Mouse (Mus musculus): ENCODE measurements at regions not wholly inside any gene's neighbourhood (a gene's known extent, or its start where the extent isn't known, plus 50 kb on each side); places are given as distances from the start of the nearest gene placed in this dataset.

GRCm38 (mm10) chr10:118751110-118751509 lies 118.9 kb downstream of the Dyrk2 start:
- no peak overlapping the region for H3K27ac ChIP-seq (ENCODE audit: insufficient read depth, low read depth)
- H3K27me3 ChIP-seq (replicated peaks): no peaks in the 10 kb centered on the region
- in situ Hi-C loops (cut with MboI; ENCODE audit: low pct_ligation_motif_present, low pct_unique_long_range_greater_than_20kb, low sequenced_read_pairs): no loop called here
- H3K4me1 ChIP-seq (ENCODE audit: control insufficient read depth in 1 of 2, insufficient read depth in 2 of 2): no peaks in the 10 kb centered on the region
- H3K4me3 ChIP-seq (replicated peaks in 1 of 3; ENCODE audit: low read depth in 2 of 3, low read length in 2 of 3, poor library complexity in 1 of 3): no peak overlapping the region
- H3K9me3 ChIP-seq (replicated peaks; ENCODE audit: low read length): no peaks in the 10 kb centered on the region
- dilution Hi-C loops (cut with MboI; ENCODE audit: extremely low pct_ligation_motif_present, extremely low pct_unique_long_range_greater_than_20kb, low sequenced_read_pairs): no loop called here
- H3K4me2 ChIP-seq (ENCODE audit: insufficient read depth, low read depth, poor library complexity, severe bottlenecking): no peak overlapping the region
- no peak for DNase-seq (ENCODE audit: extremely low read depth)
- TF ChIP-seq ZC3H11A (IDR thresholded peaks at IDR 0.05; ENCODE audit: low read depth, low read length) (no peak), GABPA (IDR thresholded peaks at IDR 0.05; ENCODE audit: insufficient replicate concordance, low read depth, low read length) (no peak), TCF12 (IDR thresholded peaks at IDR 0.05; ENCODE audit: low read depth, low read length) (no peak), TBP (conservative IDR thresholded peaks at IDR 0.05; ENCODE audit: low read depth, low read length) (no peak), USF2 (conservative IDR thresholded peaks at IDR 0.05; ENCODE audit: low read depth, low read length) (no peak), ELF1 (IDR thresholded peaks at IDR 0.05; ENCODE audit: low read depth, low read length) (no peak), HCFC1 (IDR thresholded peaks at IDR 0.05; ENCODE audit: low read depth, low read length) (no peak), CTCF (conservative IDR thresholded peaks at IDR 0.05 in 1 of 2, IDR thresholded peaks at IDR 0.05 in 1 of 2; ENCODE audit: low read depth in 2 of 2, low read length in 2 of 2) (no peak), EP300 (IDR thresholded peaks at IDR 0.05; ENCODE audit: low read length) (no peak), E2F4 (IDR thresholded peaks at IDR 0.05; ENCODE audit: insufficient replicate concordance, low read depth, low read length) (no peak)
- no peaks in the 10 kb centered on the region for H3K79me2 ChIP-seq (replicated peaks; ENCODE audit: control insufficient read depth, extremely low read depth, insufficient read depth, poor library complexity, severe bottlenecking)
- H3K9ac ChIP-seq (ENCODE audit: insufficient read depth, low read depth): no peak overlapping the region
- no peaks in the 10 kb centered on the region for H3K36me3 ChIP-seq (replicated peaks in 1 of 2; ENCODE audit: control insufficient read depth in 1 of 2, insufficient read depth in 1 of 2, low read length in 1 of 2)

- dilution Hi-C loops (cut with MboI; ENCODE audit: extremely low pct_ligation_motif_present, extremely low pct_unique_long_range_greater_than_20kb, low sequenced_read_pairs): no loop called here
- H3K79me2 ChIP-seq (replicated peaks; ENCODE audit: control insufficient read depth, extremely low read depth, insufficient read depth, poor library complexity, severe bottlenecking): no peaks in the 10 kb centered on the region
- no peak overlapping the region for H3K4me3 ChIP-seq (replicated peaks in 1 of 3; ENCODE audit: low read depth in 2 of 3, low read length in 2 of 3, poor library complexity in 1 of 3)
- no peak overlapping the region for H3K4me2 ChIP-seq (ENCODE audit: insufficient read depth, low read depth, poor library complexity, severe bottlenecking)
- no peaks in the 10 kb centered on the region for H3K4me1 ChIP-seq (ENCODE audit: control insufficient read depth in 1 of 2, insufficient read depth in 2 of 2)
- no peak overlapping the region for H3K27ac ChIP-seq (ENCODE audit: insufficient read depth, low read depth)
- no peaks in the 10 kb centered on the region for H3K36me3 ChIP-seq (replicated peaks in 1 of 2; ENCODE audit: control insufficient read depth in 1 of 2, insufficient read depth in 1 of 2, low read length in 1 of 2)
- no peaks in the 10 kb centered on the region for H3K9me3 ChIP-seq (replicated peaks; ENCODE audit: low read length)
- no peak for DNase-seq (ENCODE audit: extremely low read depth)
- in situ Hi-C loops (cut with MboI; ENCODE audit: low pct_ligation_motif_present, low pct_unique_long_range_greater_than_20kb, low sequenced_read_pairs): no loop called here
- no peak for TF ChIP-seq E2F4 (IDR thresholded peaks at IDR 0.05; ENCODE audit: insufficient replicate concordance, low read depth, low read length)
- no peak for TF ChIP-seq IRF4 (IDR thresholded peaks at IDR 0.05; ENCODE audit: low read depth, low read length)
- no peak overlapping the region for H3K9ac ChIP-seq (ENCODE audit: insufficient read depth, low read depth)
- H3K27me3 ChIP-seq (replicated peaks): no peaks in the 10 kb centered on the region
Measured at GRCm38 (mm10) chr10:118753061-118753775, 116.8 kb downstream of the Dyrk2 start.

GRCm38 (mm10) chr10:118754791-118755190 lies 115.2 kb downstream of the Dyrk2 start:
- dilution Hi-C loops (cut with MboI; ENCODE audit: extremely low pct_ligation_motif_present, extremely low pct_unique_long_range_greater_than_20kb, low sequenced_read_pairs) (no loop called here), in situ Hi-C loops (cut with MboI; ENCODE audit: low pct_ligation_motif_present, low pct_unique_long_range_greater_than_20kb, low sequenced_read_pairs) (no loop called here)
- TF ChIP-seq MXI1 (IDR thresholded peaks at IDR 0.05; ENCODE audit: low read depth, low read length): no peak
- no peak for TF ChIP-seq USF2 (conservative IDR thresholded peaks at IDR 0.05; ENCODE audit: low read depth, low read length)
- no peak for TF ChIP-seq GABPA (IDR thresholded peaks at IDR 0.05; ENCODE audit: insufficient replicate concordance, low read depth, low read length)
- TF ChIP-seq POLR2A (IDR thresholded peaks at IDR 0.05; ENCODE audit: low read depth, low read length): no peak
- TF ChIP-seq CHD1 (IDR thresholded peaks at IDR 0.05; ENCODE audit: low read depth, low read length): no peak
- TF ChIP-seq MAX (IDR thresholded peaks at IDR 0.05; ENCODE audit: low read length): no peak
- no peak for TF ChIP-seq MYC (IDR thresholded peaks at IDR 0.05; ENCODE audit: low read depth, low read length)
- no peak for TF ChIP-seq E2F4 (IDR thresholded peaks at IDR 0.05; ENCODE audit: insufficient replicate concordance, low read depth, low read length)
- no peak for TF ChIP-seq BHLHE40 (IDR thresholded peaks at IDR 0.05; ENCODE audit: low read depth, low read length)
- no peak for TF ChIP-seq TCF12 (IDR thresholded peaks at IDR 0.05; ENCODE audit: low read depth, low read length)
- TF ChIP-seq ZNF384 (IDR thresholded peaks at IDR 0.05; ENCODE audit: low read depth, low read length): no peak
- TF ChIP-seq EP300 (IDR thresholded peaks at IDR 0.05; ENCODE audit: low read length): no peak
- TF ChIP-seq ZKSCAN1 (IDR thresholded peaks at IDR 0.05; ENCODE audit: borderline replicate concordance, low read depth, low read length): no peak
- TF ChIP-seq ELF1 (IDR thresholded peaks at IDR 0.05; ENCODE audit: low read depth, low read length): no peak
- no peak for TF ChIP-seq JUN (IDR thresholded peaks at IDR 0.05; ENCODE audit: insufficient read depth, low read depth, low read length)
- TF ChIP-seq ZMIZ1 (IDR thresholded peaks at IDR 0.05; ENCODE audit: low read depth, low read length): no peak
- Histone ChIP-seq H3K27me3 (replicated peaks) (no peaks in the 10 kb centered on the region), H3K9me3 (replicated peaks; ENCODE audit: low read length) (no peaks in the 10 kb centered on the region), H3K9ac (ENCODE audit: insufficient read depth, low read depth) (no peak overlapping the region), H3K36me3 (replicated peaks in 1 of 2; ENCODE audit: control insufficient read depth in 1 of 2, insufficient read depth in 1 of 2, low read length in 1 of 2) (no peaks in the 10 kb centered on the region), H3K4me2 (ENCODE audit: insufficient read depth, low read depth, poor library complexity, severe bottlenecking) (no peak overlapping the region), H3K27ac (ENCODE audit: insufficient read depth, low read depth) (no peak overlapping the region), H3K79me2 (replicated peaks; ENCODE audit: control insufficient read depth, extremely low read depth, insufficient read depth, poor library complexity, severe bottlenecking) (no peaks in the 10 kb centered on the region), H3K4me3 (replicated peaks in 1 of 3; ENCODE audit: low read depth in 2 of 3, low read length in 2 of 3, poor library complexity in 1 of 3) (no peak overlapping the region), H3K4me1 (ENCODE audit: control insufficient read depth in 1 of 2, insufficient read depth in 2 of 2) (no peaks in the 10 kb centered on the region)
- no peak for DNase-seq (ENCODE audit: extremely low read depth)
